Mouse (Mus musculus) C2C12 (cell line): ENCODE measurements around the gene Adgrb2. TPM values are rescaled to one million over a fixed set of nuclear protein-coding genes. Genes with fewer than 3 reads are reported as not detected.

Experiments
- H3K27me3 ChIP-seq: one replicate; pipeline ENCODE4 v1.6.1; 2011; ENCODE audit not compliant: control insufficient read depth, insufficient read depth, insufficient read length
- H3K36me3 ChIP-seq: one replicate; pipeline ENCODE4 v1.6.1; 2011; ENCODE audit not compliant: control insufficient read depth, insufficient read depth
- H3K4me3 ChIP-seq: one replicate; pipeline ENCODE4 v1.5.1; 2011; ENCODE audit warnings: mild to moderate bottlenecking, control low read depth; ENCODE audit not compliant: poor library complexity, insufficient read depth, severe bottlenecking
- H3K79me2 ChIP-seq: one replicate; pipeline ENCODE4 v1.6.1; 2011; ENCODE audit not compliant: control insufficient read depth, insufficient read depth
- H3K79me3 ChIP-seq: one replicate; pipeline ENCODE4 v1.6.1; 2011; ENCODE audit warnings: low read depth, control low read depth
- H3ac ChIP-seq: one replicate; pipeline ENCODE3; 2011; ENCODE audit warnings: low read depth; ENCODE audit not compliant: control insufficient read depth, insufficient read length
- CEBPB ChIP-seq: IDR thresholded peaks from one replicate; pipeline ENCODE4 v1.6.1; 2011; ENCODE audit warnings: low read depth, mild to moderate bottlenecking, control low read depth, moderate library complexity
- CTCF ChIP-seq: IDR thresholded peaks from one replicate; pipeline ENCODE4 v1.5.1; 2011; ENCODE audit not compliant: control insufficient read depth, insufficient read depth, insufficient read length
- FOSL1 ChIP-seq: IDR thresholded peaks from one replicate; pipeline ENCODE4 v1.8.0; 2011; ENCODE audit warnings: mild to moderate bottlenecking, low read length; ENCODE audit not compliant: poor library complexity, insufficient read depth, severe bottlenecking
- MAX ChIP-seq: IDR thresholded peaks from one replicate; pipeline ENCODE4 v1.6.1; 2011; ENCODE audit warnings: mild to moderate bottlenecking, control low read depth
- MYOD1 ChIP-seq: IDR thresholded peaks from one replicate; pipeline ENCODE4 v1.6.1; 2011; ENCODE audit warnings: low read depth; ENCODE audit not compliant: control insufficient read depth, insufficient read length
- MYOG ChIP-seq: IDR thresholded peaks from one replicate; pipeline ENCODE4 v1.6.1; 2011; ENCODE audit not compliant: control insufficient read depth, insufficient read length; ENCODE audit errors: extremely low read depth
- USF1 ChIP-seq: IDR thresholded peaks from one replicate; pipeline ENCODE4 v1.6.1; 2011; ENCODE audit warnings: low read depth, mild to moderate bottlenecking, control low read depth, moderate library complexity
- polyA plus RNA-seq: library from polyadenylated mRNA; unstranded; fragments of >200 nt; fragmentation: generic; extraction: Trizol; gene quantifications from one replicate; pipeline ENCODE4 v1.2.1, GENCODE M21; 2012; ENCODE audit warnings: missing spikeins

Gene Adgrb2
- polyA plus RNA-seq, 1 experiment: 0.06 TPM

DNA sequence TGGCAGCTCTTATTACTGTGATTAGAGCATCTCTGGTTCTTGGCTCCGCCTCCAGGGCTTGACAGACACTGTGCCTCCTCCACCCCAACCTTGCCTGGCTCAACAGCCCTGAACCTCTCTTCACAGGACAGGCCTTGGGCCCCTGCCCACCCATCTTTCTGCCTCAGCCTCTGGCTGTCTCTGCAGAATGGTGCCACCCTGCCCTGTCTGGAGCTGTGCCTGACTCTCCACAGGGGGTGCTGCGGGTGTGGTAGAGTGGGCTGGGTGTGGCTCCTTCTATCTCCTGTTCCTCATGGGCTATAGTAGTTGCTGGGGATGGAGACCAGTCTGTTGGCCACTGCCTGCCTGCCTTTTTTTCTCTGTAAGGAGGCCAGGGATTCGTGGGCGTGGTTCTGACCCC is 31.3 kb downstream of the Adgrb2 start:
- Histone ChIP-seq H3K36me3 (no peaks in the 10 kb centered on the region), H3K4me3 (no peak overlapping the region), H3K79me3 (no peaks in the 10 kb centered on the region), H3K79me2 (no peaks in the 10 kb centered on the region), H3K27me3 (peaks cover 31% of the 10 kb centered on the region), H3ac (no peak overlapping the region)
- no peak for TF ChIP-seq USF1
- TF ChIP-seq MYOG: no peak
- TF ChIP-seq FOSL1: no peak
- no peak for TF ChIP-seq CTCF
- no peak for TF ChIP-seq MYOD1
- TF ChIP-seq MAX: no peak
- TF ChIP-seq CEBPB: no peak

GRCm38 (mm10) chr4:130017036-130017674 is 32.5 kb downstream of the Adgrb2 start:
- no peak overlapping the region for H3K4me3 ChIP-seq
- TF ChIP-seq USF1 (no peak), FOSL1 (no peak), CEBPB (no peak), MYOD1 (no peak), MAX (no peak), MYOG (no peak), CTCF (no peak)
- H3K79me3 ChIP-seq: no peaks in the 10 kb centered on the region
- H3ac ChIP-seq: no peak overlapping the region
- H3K36me3 ChIP-seq: no peaks in the 10 kb centered on the region
- peaks cover 19% of the 10 kb centered on the region for H3K27me3 ChIP-seq
- no peaks in the 10 kb centered on the region for H3K79me2 ChIP-seq

DNA sequence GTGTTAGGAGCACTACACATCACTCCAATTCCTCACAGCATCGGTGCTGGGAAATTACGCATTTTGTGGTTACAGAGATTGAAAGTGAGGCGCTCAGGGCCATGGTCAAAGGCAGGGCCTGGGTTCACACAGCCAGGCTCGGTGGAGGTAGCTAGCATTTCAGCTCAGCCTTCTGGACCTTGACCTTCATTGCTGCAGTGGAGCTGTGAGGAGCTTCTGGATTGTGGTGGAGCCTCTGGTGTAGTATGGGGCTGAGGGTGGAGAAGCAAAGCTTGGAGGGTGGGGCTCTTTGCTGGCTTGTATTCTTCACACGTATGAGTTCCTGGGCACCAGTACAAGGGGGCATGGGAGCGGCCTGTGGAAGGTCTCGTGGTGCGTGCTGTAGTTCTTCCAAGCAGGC is 38.3 kb downstream of the Adgrb2 start:
- Histone ChIP-seq H3K79me2 (no peaks in the 10 kb centered on the region), H3ac (no peak overlapping the region), H3K79me3 (no peaks in the 10 kb centered on the region), H3K27me3 (peaks cover 16% of the 10 kb centered on the region), H3K4me3 (no peak overlapping the region), H3K36me3 (no peaks in the 10 kb centered on the region)
- TF ChIP-seq CEBPB (no peak), MYOG (no peak), USF1 (no peak), FOSL1 (no peak), CTCF (no peak), MAX (no peak), MYOD1 (no peak)

- Histone ChIP-seq H3K79me2 (no peaks in the 10 kb centered on the region), H3K4me3 (no peak overlapping the region), H3K27me3 (peaks cover 17% of the 10 kb centered on the region), H3K79me3 (no peaks in the 10 kb centered on the region), H3ac (no peak overlapping the region), H3K36me3 (no peaks in the 10 kb centered on the region)
- TF ChIP-seq MYOD1: no peak
These were observed 39.0 kb downstream of the Adgrb2 start for GRCm38 (mm10) chr4:130023511-130024231.

DNA sequence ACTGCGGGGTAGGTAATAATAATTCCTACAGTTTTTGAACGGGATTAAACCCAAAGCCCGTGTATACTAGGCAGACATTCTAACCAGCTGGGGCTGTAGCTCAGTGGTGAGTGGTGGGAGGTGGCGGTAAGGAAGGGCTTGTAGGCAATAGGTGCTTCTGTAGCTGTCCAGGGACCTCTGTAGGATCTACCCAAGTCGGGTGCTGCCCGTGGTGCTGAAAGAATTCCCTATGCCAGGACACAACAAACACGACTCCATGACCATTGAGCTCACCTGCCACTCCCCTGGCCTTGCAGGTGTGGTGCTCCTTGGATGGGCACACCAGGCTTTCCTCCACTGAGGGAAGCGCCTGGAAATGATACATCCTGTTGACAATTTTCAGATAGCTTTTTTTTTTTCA is 40.9 kb downstream of the Adgrb2 start:
- Histone ChIP-seq H3K4me3 (no peak overlapping the region), H3ac (no peak overlapping the region), H3K27me3 (peaks cover 16% of the 10 kb centered on the region), H3K79me2 (no peaks in the 10 kb centered on the region), H3K79me3 (no peaks in the 10 kb centered on the region), H3K36me3 (no peaks in the 10 kb centered on the region)
- no peak for TF ChIP-seq USF1
- no peak for TF ChIP-seq MYOG
- no peak for TF ChIP-seq MYOD1
- TF ChIP-seq CEBPB: no peak
- no peak for TF ChIP-seq CTCF
- no peak for TF ChIP-seq FOSL1
- no peak for TF ChIP-seq MAX

- TF ChIP-seq CEBPB (no peak), CTCF (no peak), MYOD1 (no peak), USF1 (no peak), MYOG (no peak), MAX (no peak), FOSL1 (no peak)
- Histone ChIP-seq H3K27me3 (peaks cover 36% of the 10 kb centered on the region), H3K79me2 (no peaks in the 10 kb centered on the region), H3K4me3 (no peak overlapping the region), H3K79me3 (no peaks in the 10 kb centered on the region), H3K36me3 (no peaks in the 10 kb centered on the region), H3ac (no peak overlapping the region)
These were observed 46.5 kb downstream of the Adgrb2 start for GRCm38 (mm10) chr4:130031146-130031545.
